ENCODE assay signal across 8 mouse cellular contexts in genomic region chr17:33630171-33630895, GRCm38 (mm10). TPM values are rescaled to one million over a fixed set of nuclear protein-coding genes. Genes with fewer than 3 reads are reported as not detected.
DNase-seq lines count a peak whose midpoint lies in the region; ATAC-seq and TF ChIP-seq lines count a peak whose summit lies in the region.

No protein-coding gene starts in this region.

- no peak overlapping the region for H3K27ac ChIP-seq in heart, embryonic 13.5 days (replicated peaks)
- H3K27ac ChIP-seq in brown adipose tissue, adult 24 weeks (replicated peaks; ENCODE audit: low read depth, low read length), result no peak overlapping the region
- H3K27ac ChIP-seq in hindbrain, postnatal 0 days, result peak overlapping the region; percentile 41; the same call in 1 of the 2 replicates
- no peak overlapping the region for H3K27ac ChIP-seq in midbrain, embryonic 15.5 days

- H3K27me3 ChIP-seq in heart, embryonic 13.5 days (replicated peaks), result no peaks in the 10 kb centered on the region
- no peaks in the 10 kb centered on the region for H3K27me3 ChIP-seq in hindbrain, postnatal 0 days (ENCODE audit: insufficient read depth, low read length)
- no peaks in the 10 kb centered on the region for H3K27me3 ChIP-seq in midbrain, embryonic 15.5 days (replicated peaks)

- DNase-seq in heart, adult 9 months (ENCODE audit: low spot score in 2 of 2), result no peak
- DNase-seq in hindbrain, postnatal 0 days (ENCODE audit: low spot score), result no peak
- no peak for DNase-seq in retina, postnatal 1 day
- no peak for DNase-seq in adrenal gland, postnatal 25 days
- DNase-seq in thymus, postnatal 36 days, result no peak

- peak overlapping the region; percentile 83 for H3K9ac ChIP-seq in heart, embryonic 13.5 days
- no peak overlapping the region for H3K9ac ChIP-seq in hindbrain, postnatal 0 days (replicated peaks; ENCODE audit: low read length)
- H3K9ac ChIP-seq in midbrain, embryonic 15.5 days, result no peak overlapping the region

- TF ChIP-seq CTCF in hindbrain, postnatal 0 days (IDR thresholded peaks at IDR 0.05; ENCODE audit: low read depth), result no peak

- peak overlapping the region; percentile 85 for H3K4me2 ChIP-seq in heart, embryonic 13.5 days
- H3K4me2 ChIP-seq in hindbrain, postnatal 0 days (ENCODE audit: low read depth, low read length), result peak overlapping the region; percentile 88; the same call in 1 of the 2 replicates
- peak overlapping the region; percentile 56; the same call in 1 of the 2 replicates for H3K4me2 ChIP-seq in midbrain, embryonic 15.5 days

- ATAC-seq in heart, embryonic 13.5 days (ENCODE audit: extremely low read depth, insufficient number of reproducible peaks, low FRiP score, low TSS enrichment), result no peak
- no peak for ATAC-seq in hindbrain, postnatal 0 days
- no peak for ATAC-seq in midbrain, embryonic 15.5 days (replicated peaks)

- H3K36me3 ChIP-seq in heart, embryonic 13.5 days, result peaks cover 45% of the 10 kb centered on the region
- no peaks in the 10 kb centered on the region for H3K36me3 ChIP-seq in hindbrain, postnatal 0 days (ENCODE audit: insufficient read depth, low read length)
- H3K36me3 ChIP-seq in midbrain, embryonic 15.5 days (replicated peaks), result no peaks in the 10 kb centered on the region

- peaks cover 29% of the 10 kb centered on the region for H3K4me1 ChIP-seq in heart, embryonic 13.5 days
- 0 out of 2 replicates have a peak, but pooled peaks cover 4% of the 10 kb centered on the region for H3K4me1 ChIP-seq in brown adipose tissue, adult 24 weeks (ENCODE audit: control insufficient read depth, insufficient read depth, insufficient read length, low read length)
- peaks cover 19% of the 10 kb centered on the region; the same call in 1 of the 2 replicates for H3K4me1 ChIP-seq in hindbrain, postnatal 0 days (ENCODE audit: insufficient read depth, low read length)
- peaks cover 30% of the 10 kb centered on the region for H3K4me1 ChIP-seq in midbrain, embryonic 15.5 days

- peak overlapping the region; percentile 63 for H3K4me3 ChIP-seq in heart, embryonic 13.5 days
- 0 out of 2 replicates have a peak overlapping the region, but pooled peaks have one; percentile 2 for H3K4me3 ChIP-seq in brown adipose tissue, adult 24 weeks (ENCODE audit: insufficient read depth, low read depth, low read length)
- H3K4me3 ChIP-seq in hindbrain, postnatal 0 days (ENCODE audit: low read length), result no peak overlapping the region
- H3K4me3 ChIP-seq in midbrain, embryonic 15.5 days, result no peak overlapping the region

- WGBS in heart, embryonic 13.5 days, result 66% methylated on average over 13 of the region's 13 CpGs
- WGBS in hindbrain, postnatal 0 days, result 80% methylated on average over 13 of the region's 13 CpGs
- 86% methylated on average over 13 of the region's 13 CpGs for WGBS in midbrain, embryonic 15.5 days

- no peaks in the 10 kb centered on the region for H3K9me3 ChIP-seq in heart, embryonic 13.5 days
- no peaks in the 10 kb centered on the region for H3K9me3 ChIP-seq in hindbrain, postnatal 0 days (ENCODE audit: low read length)
- no peaks in the 10 kb centered on the region for H3K9me3 ChIP-seq in midbrain, embryonic 15.5 days

RNA-seq across cellular contexts. Expression of gene Zfp414, which starts 1.4 kb away (rescaled TPM):
- polyA plus RNA-seq in heart, embryonic 13.5 days (2015; fragmentation: Nextera tagmentation; extraction: Ambion mirVana), result 30.7 and 32.1 TPM in 2 replicates
- 13.6 and 15.9 TPM in 2 replicates for polyA plus RNA-seq in brown adipose tissue, adult 24 weeks (2012; ENCODE audit: insufficient read depth, insufficient read length, missing spikeins)
- 49.0 and 65.1 TPM in 2 replicates for total RNA-seq in hindbrain, postnatal 0 days (2014; rRNA removed)
- 70.9 and 73.8 TPM in 2 replicates for polyA plus RNA-seq in hindbrain, postnatal 0 days (2015; fragmentation: Nextera tagmentation; extraction: Ambion mirVana)
- polyA plus RNA-seq in midbrain, embryonic 15.5 days (2015; fragmentation: Nextera tagmentation; extraction: Ambion mirVana), result 79.7 and 80.6 TPM in 2 replicates
- 41.1 and 49.7 TPM in 2 replicates for total RNA-seq in adrenal gland, postnatal 25 days (2021)

RNA-seq across cellular contexts. Expression of gene Pram1, which starts 7.5 kb away (rescaled TPM):
- 0.56 and 0.64 TPM in 2 replicates for polyA plus RNA-seq in heart, embryonic 13.5 days (2015; fragmentation: Nextera tagmentation; extraction: Ambion mirVana)
- 0.59 TPM in 1 of 2 replicates, not detected in the other for polyA plus RNA-seq in brown adipose tissue, adult 24 weeks (2012; ENCODE audit: insufficient read depth, insufficient read length, missing spikeins)
- total RNA-seq in hindbrain, postnatal 0 days (2014; rRNA removed), result not detected in 2 replicates
- 0.30 TPM in 2 replicates for polyA plus RNA-seq in hindbrain, postnatal 0 days (2015; fragmentation: Nextera tagmentation; extraction: Ambion mirVana)
- polyA plus RNA-seq in midbrain, embryonic 15.5 days (2015; fragmentation: Nextera tagmentation; extraction: Ambion mirVana), result 0.59 and 0.83 TPM in 2 replicates
- 0.67 and 0.97 TPM in 2 replicates for total RNA-seq in adrenal gland, postnatal 25 days (2021)

RNA-seq across cellular contexts. Expression of gene Hnrnpm, which starts 56.3 kb away (rescaled TPM):
- polyA plus RNA-seq in heart, embryonic 13.5 days (2015; fragmentation: Nextera tagmentation; extraction: Ambion mirVana), result 190 and 194 TPM in 2 replicates
- polyA plus RNA-seq in brown adipose tissue, adult 24 weeks (2012; ENCODE audit: insufficient read depth, insufficient read length, missing spikeins), result 130 and 183 TPM in 2 replicates
- total RNA-seq in hindbrain, postnatal 0 days (2014; rRNA removed), result 49.2 and 55.7 TPM in 2 replicates
- 124 and 133 TPM in 2 replicates for polyA plus RNA-seq in hindbrain, postnatal 0 days (2015; fragmentation: Nextera tagmentation; extraction: Ambion mirVana)
- 197 and 208 TPM in 2 replicates for polyA plus RNA-seq in midbrain, embryonic 15.5 days (2015; fragmentation: Nextera tagmentation; extraction: Ambion mirVana)
- total RNA-seq in adrenal gland, postnatal 25 days (2021), result 202 and 208 TPM in 2 replicates

Comparison
In these comparisons a context has a peak if more than half of its experiments do, and no peak if none do; other contexts are left out.
1. H3K4me3 ChIP-seq: peak in heart, embryonic 13.5 days (single experiment) and brown adipose tissue, adult 24 weeks (single experiment); none in hindbrain, postnatal 0 days (single experiment) and midbrain, embryonic 15.5 days (single experiment).
2. Peak in every context shown above with its lines, with median percentiles within 50 percentile points of each other: H3K4me2 ChIP-seq.